Mouse (Mus musculus) midbrain, embryonic 10.5 days (tissue): ENCODE data around the gene Pafah1b3. TPM values are rescaled to one million over a fixed set of nuclear protein-coding genes. Genes with fewer than 3 reads are reported as not detected.
"Not testable (repeated sequence)": the region's sequence is repeated elsewhere in the genome, so short reads cannot be mapped to it uniquely, and the experiment has no call there.

Experiments used
- DNase-seq: peaks from one replicate; pipeline ENCODE4 v3.0.0-alpha.2; 2017; ENCODE audit warnings: low spot score
- H3K27ac ChIP-seq: fragments of 300-500 bp; sonication (generic); replicated peaks from 2 replicates; pipeline ENCODE4 v1.5.1; 2016; ENCODE audit warnings: mild to moderate bottlenecking
- H3K27me3 ChIP-seq: fragments of 300-500 bp; sonication (generic); 2 replicates; pipeline ENCODE4 v1.6.1; 2016; ENCODE audit warnings: low read depth, mild to moderate bottlenecking; ENCODE audit not compliant: poor library complexity, severe bottlenecking
- H3K36me3 ChIP-seq: fragments of 300-500 bp; sonication (generic); 2 replicates; pipeline ENCODE4 v1.6.1; 2016; ENCODE audit warnings: mild to moderate bottlenecking, moderate library complexity
- H3K4me1 ChIP-seq: fragments of 300-500 bp; sonication (generic); 2 replicates; pipeline ENCODE4 v1.6.1; 2016
- H3K4me3 ChIP-seq: fragments of 300-500 bp; sonication (generic); 2 replicates; pipeline ENCODE4 v1.5.1; 2016; ENCODE audit warnings: mild to moderate bottlenecking, moderate library complexity
- H3K9me3 ChIP-seq: fragments of 300-500 bp; sonication (generic); replicated peaks from 2 replicates; pipeline ENCODE4 v1.6.1; 2016; ENCODE audit warnings: mild to moderate bottlenecking
- WGBS: fragments of 180-500 bp; shearing (Covaris S2); methylation state at CpG from one replicate; pipeline ENCODE4 v1.1.7; 2016; 5-methylcytosine and 5-hydroxymethylcytosine counted together
- polyA plus RNA-seq: library from polyadenylated mRNA; unstranded; fragments of >200 nt; fragmentation: Nextera tagmentation; extraction: Ambion mirVana; gene quantifications from 2 replicates; pipeline ENCODE4 v1.2.1, GENCODE M21; 2016

Pafah1b3 gene
- 293 and 325 TPM in 2 replicates for polyA plus RNA-seq

DNA sequence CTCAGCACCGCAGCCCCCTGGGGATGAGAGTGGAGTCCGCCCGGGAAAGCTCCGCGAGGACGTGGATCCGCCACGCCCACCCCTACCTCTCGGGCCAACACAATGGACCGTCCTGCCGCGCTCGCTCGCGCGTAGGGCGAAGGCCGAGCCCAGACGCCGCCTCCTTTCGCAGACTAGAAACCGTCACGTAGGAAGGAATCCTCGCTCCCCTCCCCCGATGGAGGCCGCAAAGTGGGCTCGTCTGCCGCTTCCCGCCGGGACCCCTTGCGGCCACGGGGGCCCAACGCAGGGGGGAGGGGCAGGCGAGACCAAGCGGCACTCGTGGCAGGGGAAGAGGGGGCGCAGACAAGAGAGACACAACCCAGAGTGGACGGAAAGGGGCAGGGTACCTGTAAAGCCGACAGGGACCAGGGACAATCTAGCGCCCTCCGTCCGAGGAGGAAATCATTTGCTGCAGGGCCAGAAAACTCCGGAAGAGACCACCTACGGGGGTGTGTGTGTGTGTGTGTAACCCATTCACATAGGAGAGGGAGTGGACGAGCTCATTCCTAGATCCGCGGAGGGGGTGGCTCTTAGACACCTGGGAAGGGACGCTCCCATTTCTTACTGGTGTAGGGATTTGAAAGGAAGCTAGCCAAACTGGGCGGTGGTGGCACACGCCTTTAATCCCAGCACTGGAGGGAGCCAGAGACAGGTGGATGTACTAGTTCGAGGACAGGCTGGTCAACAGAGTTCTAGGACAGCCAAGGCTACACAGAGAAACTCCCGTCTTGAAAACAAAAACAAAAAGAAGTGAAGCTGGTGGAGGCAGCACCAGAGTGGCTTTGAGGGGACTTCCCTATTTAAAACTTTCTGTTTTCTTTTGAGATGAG, at the start of gene Pafah1b3:
TSS of gene Pafah1b3 (minus strand) at position 533 of the 872 bp plus-strand sequence.
- peak; percentile 92 for DNase-seq
- H3K9me3 ChIP-seq, result no peaks in the 10 kb centered on the region
- H3K27me3 ChIP-seq, result peaks cover 1% of the 10 kb centered on the region
- under 1% methylated on average over 52 of the region's 52 CpGs for WGBS
- H3K36me3 ChIP-seq, result peaks cover 36% of the 10 kb centered on the region
- peaks cover 44% of the 10 kb centered on the region for H3K4me1 ChIP-seq
- H3K4me3 ChIP-seq, result peak within 1 kb of the TSS; percentile 92
- peak within 1 kb of the TSS; percentile 99 for H3K27ac ChIP-seq

DNA sequence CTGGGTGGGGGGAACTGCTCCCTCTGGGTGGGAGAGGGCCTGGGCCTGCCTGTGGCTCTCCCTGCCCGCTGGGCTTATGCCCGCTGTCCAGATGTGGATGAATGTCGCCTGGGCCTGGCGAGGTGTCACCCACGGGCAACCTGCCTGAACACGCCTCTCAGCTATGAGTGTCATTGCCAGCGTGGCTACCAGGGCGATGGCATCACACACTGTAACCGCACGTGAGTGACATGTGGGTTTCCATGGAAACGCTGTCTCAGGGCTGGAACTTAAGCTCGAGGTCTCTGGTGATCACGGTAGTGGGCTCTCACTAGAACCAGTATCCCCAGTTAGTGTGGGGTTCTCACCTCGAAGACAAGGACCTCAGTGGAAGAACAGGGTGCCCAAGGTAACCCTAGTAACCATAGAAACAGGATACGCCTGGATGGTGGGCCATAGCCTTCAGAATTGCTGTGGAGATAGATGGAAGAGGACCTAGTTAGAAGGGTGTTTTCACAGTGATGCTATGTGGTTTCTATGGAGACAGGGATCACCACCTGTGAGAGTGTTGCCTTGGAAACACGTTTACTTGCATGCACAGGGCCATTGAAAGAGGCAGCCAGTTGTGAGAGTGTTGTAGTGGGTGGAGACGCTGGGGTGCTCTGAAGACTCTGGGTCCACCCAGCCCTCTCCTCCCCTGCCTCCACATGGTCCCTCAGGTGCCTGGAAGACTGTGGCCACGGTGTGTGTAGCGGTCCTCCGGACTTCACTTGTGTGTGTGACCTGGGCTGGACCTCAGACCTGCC, 43.4 kb upstream of the Pafah1b3 start:
- 84% methylated on average over 20 of the region's 20 CpGs for WGBS
- Histone ChIP-seq H3K36me3 (peaks cover 82% of the 10 kb centered on the region), H3K27ac (no peak overlapping the region; the same call in 1 of the 2 replicates), H3K9me3 (no peaks in the 10 kb centered on the region), H3K4me3 (no peak overlapping the region), H3K27me3 (no peaks in the 10 kb centered on the region), H3K4me1 (peaks cover 10% of the 10 kb centered on the region)
- no peak for DNase-seq

DNA sequence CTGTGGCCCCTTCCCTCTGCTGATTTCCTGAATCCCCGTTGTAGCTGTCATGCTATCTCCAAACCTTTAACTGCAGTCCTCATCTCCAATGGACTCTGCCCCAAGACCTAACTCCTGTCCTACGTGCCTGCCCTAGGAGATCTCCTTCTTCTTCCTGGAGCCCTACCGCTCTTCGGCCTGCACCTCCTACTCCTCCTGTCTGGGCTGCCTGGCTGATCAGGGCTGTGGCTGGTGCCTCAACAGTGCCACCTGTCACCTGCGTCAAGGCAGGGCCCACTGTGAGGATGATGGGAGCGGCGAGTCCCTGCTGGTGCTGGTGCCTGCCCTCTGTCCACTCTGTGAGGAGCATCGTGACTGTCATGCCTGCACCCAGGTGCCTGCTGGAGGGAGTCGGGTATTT, 41.5 kb upstream of the Pafah1b3 start:
- Histone ChIP-seq H3K9me3 (no peaks in the 10 kb centered on the region), H3K4me1 (peaks cover 10% of the 10 kb centered on the region), H3K27me3 (no peaks in the 10 kb centered on the region), H3K27ac (no peak overlapping the region), H3K4me3 (no peak overlapping the region), H3K36me3 (peaks cover 89% of the 10 kb centered on the region)
- 92% methylated on average over 9 of the region's 9 CpGs for WGBS
- DNase-seq, result no peak

DNA sequence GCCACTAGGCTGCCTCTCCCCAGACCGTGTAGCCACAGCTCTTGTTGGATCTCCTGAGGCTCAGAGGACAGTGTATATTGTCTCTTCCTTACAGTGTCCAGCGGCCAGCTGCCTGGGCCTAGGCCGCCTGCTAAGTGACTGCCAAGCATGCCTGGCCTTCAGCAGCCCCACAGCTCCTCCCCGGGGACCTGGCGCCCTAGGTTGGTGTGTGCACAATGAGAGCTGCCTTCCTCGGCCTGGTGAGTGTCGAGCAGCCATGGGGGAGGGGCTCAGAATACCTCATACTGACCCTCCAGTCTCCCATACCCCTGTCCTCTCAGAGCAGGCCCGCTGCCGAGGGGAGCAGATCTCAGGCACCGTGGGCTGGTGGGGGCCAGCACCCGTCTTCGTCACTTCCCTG, 36.7 kb upstream of the Pafah1b3 start:
- Histone ChIP-seq H3K9me3 (no peaks in the 10 kb centered on the region), H3K4me1 (no peaks in the 10 kb centered on the region), H3K27ac (no peak overlapping the region), H3K27me3 (no peaks in the 10 kb centered on the region), H3K36me3 (peaks cover 87% of the 10 kb centered on the region), H3K4me3 (no peak overlapping the region)
- DNase-seq, result no peak
- 85% methylated on average over 12 of the region's 12 CpGs for WGBS

DNA sequence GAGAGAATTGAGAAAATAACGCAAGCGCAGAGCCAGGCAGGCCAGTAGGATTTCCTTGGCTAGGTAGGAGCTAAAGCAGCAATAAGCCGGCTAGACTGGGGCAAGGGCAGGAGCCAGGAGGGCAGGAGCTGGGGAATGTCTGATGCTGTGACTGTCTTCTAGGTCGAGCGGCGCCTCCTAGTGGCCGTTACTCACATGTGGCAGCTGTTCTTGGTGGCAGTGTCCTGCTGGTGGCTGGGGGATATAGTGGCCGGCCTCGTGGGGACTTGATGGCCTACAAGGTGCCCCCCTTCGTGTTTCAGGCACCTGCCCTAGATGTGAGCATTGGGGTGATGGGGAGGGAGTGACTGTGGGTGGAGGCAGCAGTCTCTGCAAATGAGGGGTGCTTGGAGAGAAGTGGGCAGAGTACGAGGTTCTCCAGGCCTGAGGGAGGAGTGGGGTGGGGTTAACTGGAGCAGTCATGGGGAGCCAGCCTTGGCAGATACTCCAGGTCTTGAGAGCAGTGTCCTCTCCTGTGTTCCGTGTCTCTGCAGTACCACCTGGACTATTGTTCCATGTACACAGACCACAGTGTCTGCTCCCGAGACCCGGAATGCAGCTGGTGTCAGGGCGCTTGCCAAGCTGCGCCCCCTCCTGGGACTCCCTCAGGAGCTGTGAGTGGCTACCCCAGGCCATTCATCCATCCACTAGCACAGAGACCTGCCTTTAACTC, 36.0 kb upstream of the Pafah1b3 start:
- Histone ChIP-seq H3K4me1 (no peaks in the 10 kb centered on the region), H3K36me3 (peaks cover 85% of the 10 kb centered on the region)

DNA sequence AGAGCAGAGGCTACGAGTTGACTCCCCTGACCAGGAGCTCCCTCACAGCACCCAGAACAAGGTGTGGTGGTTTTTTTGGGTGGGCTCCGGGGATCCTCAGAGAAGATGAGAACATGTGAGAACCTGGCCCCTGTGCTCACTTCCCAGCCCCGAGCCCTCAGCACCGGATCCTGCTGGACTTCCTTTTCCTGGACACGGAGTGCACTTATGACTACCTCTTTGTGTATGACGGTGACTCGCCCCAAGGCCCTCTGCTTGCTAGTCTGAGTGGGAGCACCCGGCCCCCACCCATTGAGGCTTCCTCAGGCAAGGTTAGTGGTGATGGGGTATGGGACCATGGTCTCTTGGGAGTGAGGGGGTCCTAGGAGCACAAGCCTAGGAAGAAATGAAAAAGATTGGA, 28.4 kb upstream of the Pafah1b3 start:
- 91% methylated on average over 8 of the region's 8 CpGs for WGBS
- no peaks in the 10 kb centered on the region for H3K9me3 ChIP-seq
- no peak overlapping the region for H3K4me3 ChIP-seq
- H3K27ac ChIP-seq, result no peak overlapping the region
- H3K27me3 ChIP-seq, result no peaks in the 10 kb centered on the region
- peaks cover 15% of the 10 kb centered on the region for H3K4me1 ChIP-seq
- peaks cover 56% of the 10 kb centered on the region for H3K36me3 ChIP-seq
- no peak for DNase-seq

More for the DNA sequence above, 36.0 kb upstream of the Pafah1b3 start:
- Histone ChIP-seq H3K27me3 (no peaks in the 10 kb centered on the region), H3K4me3 (no peak overlapping the region), H3K9me3 (no peaks in the 10 kb centered on the region), H3K27ac (no peak overlapping the region; the same call in 1 of the 2 replicates)
- 43% methylated on average over 16 of the region's 16 CpGs for WGBS
- DNase-seq, result peak; percentile 76

DNA sequence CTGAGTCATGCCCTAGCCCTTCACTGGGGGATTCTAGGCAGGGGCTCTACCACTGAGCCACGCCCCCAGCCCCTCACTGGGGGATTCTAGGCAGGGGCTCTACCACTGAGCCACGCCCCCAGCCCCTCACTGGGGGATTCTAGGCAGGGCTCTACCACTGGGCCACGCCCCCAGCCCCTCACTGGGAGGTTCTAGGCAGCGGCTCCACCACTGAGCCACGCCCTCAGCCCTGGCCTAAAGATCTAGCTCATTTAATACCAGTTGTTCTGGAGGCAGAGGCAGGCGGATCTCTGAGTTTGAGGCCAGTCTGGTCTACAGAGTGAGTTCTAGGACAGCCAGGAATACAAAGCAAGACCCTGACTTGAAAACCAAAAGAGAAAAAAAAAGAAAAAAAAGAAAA, 27.6 kb upstream of the Pafah1b3 start:
- not testable (repeated sequence) for H3K4me3 ChIP-seq, H3K9me3 ChIP-seq, H3K27me3 ChIP-seq, H3K27ac ChIP-seq, DNase-seq
- Histone ChIP-seq H3K36me3 (peaks cover 48% of the 10 kb centered on the region), H3K4me1 (peaks cover 18% of the 10 kb centered on the region)
- 93% methylated on average over 6 of the region's 6 CpGs for WGBS

DNA sequence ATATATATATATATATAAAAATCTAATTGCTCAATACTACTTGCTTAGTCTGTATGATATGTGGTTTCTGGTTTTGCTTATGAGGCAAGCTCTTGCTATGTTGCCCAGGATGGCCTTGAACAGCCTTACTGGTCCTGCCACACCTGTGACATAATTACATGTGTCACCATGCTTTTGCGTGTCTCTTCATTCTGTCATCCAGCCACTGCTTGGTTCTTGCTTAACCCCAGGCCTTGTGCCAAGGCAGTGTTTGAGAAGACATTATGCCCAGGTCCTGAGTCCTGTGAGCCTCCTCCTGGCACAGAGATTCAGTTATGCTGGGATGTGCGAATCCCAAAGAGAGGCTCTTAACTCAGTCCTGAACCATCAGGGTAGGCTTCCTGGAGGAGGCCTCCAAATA, 25.4 kb upstream of the Pafah1b3 start:
- Histone ChIP-seq H3K27ac (no peak overlapping the region), H3K4me1 (peaks cover 25% of the 10 kb centered on the region), H3K4me3 (no peak overlapping the region), H3K27me3 (no peaks in the 10 kb centered on the region), H3K9me3 (no peaks in the 10 kb centered on the region), H3K36me3 (peaks cover 40% of the 10 kb centered on the region)
- 95% methylated on average over 2 of the region's 2 CpGs for WGBS
- no peak for DNase-seq

DNA sequence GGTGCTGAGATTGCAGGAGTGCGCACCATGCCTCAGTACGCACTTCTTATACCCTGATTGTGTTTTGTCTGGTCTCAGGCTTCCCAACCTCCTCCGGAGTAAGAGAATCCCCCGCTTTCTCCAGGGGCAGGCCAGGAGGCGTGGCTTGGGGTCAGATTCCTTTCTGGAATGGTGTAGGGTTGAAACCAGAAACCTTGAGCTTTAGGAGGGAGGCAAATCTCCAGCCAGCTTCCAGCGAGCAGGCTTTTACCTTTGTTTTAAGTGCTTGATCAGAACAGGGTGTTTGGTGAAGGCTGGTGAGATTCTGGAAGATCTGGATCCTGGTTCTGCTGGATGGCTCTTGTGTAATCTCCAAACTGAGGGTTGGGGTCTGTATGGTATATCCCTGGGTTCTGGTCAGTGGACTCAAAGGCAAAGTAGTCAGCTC, 24.3 kb upstream of the Pafah1b3 start:
- 3% methylated on average over 6 of the region's 6 CpGs for WGBS
- H3K27me3 ChIP-seq, result no peaks in the 10 kb centered on the region
- peaks cover 31% of the 10 kb centered on the region for H3K36me3 ChIP-seq
- peak overlapping the region; percentile 80 for H3K27ac ChIP-seq
- H3K4me3 ChIP-seq, result peak overlapping the region; percentile 30
- peaks cover 36% of the 10 kb centered on the region for H3K4me1 ChIP-seq
- DNase-seq, result peak; percentile 75
- H3K9me3 ChIP-seq, result no peaks in the 10 kb centered on the region

DNA sequence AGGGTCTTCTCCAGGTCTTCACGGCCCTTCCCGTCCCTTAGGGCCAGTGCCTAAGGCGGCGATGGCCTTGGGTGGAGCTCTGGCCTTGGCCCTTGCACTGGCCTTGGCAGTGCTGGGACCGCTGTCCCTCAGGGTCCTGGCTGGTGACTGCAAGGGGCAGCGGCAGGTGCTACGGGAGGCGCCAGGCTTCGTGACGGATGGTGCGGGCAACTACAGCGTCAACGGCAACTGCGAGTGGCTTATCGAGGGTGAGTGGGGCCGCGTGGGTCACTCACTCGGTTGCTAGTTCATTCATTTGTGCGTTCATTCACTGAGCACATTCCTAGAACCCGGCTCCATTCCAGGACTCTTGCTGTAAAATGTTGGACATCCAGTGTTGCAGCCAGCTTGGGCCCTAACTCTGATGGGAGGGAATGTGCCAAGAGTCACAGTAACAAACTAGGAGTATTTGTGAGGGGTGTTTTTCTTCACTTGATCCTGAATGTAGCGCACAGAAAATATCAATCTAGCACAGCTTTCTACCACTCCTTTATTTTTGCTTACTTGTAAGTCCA, 19.7 kb upstream of the Pafah1b3 start:
- peaks cover 12% of the 10 kb centered on the region for H3K36me3 ChIP-seq
- H3K9me3 ChIP-seq, result no peaks in the 10 kb centered on the region
- peaks cover 54% of the 10 kb centered on the region for H3K4me1 ChIP-seq
- H3K4me3 ChIP-seq, result peak overlapping the region; percentile 84
- peaks cover 35% of the 10 kb centered on the region for H3K27me3 ChIP-seq
- no peak for DNase-seq
- WGBS, result 20% methylated on average over 21 of the region's 21 CpGs
- peak overlapping the region; percentile 90 for H3K27ac ChIP-seq

DNA sequence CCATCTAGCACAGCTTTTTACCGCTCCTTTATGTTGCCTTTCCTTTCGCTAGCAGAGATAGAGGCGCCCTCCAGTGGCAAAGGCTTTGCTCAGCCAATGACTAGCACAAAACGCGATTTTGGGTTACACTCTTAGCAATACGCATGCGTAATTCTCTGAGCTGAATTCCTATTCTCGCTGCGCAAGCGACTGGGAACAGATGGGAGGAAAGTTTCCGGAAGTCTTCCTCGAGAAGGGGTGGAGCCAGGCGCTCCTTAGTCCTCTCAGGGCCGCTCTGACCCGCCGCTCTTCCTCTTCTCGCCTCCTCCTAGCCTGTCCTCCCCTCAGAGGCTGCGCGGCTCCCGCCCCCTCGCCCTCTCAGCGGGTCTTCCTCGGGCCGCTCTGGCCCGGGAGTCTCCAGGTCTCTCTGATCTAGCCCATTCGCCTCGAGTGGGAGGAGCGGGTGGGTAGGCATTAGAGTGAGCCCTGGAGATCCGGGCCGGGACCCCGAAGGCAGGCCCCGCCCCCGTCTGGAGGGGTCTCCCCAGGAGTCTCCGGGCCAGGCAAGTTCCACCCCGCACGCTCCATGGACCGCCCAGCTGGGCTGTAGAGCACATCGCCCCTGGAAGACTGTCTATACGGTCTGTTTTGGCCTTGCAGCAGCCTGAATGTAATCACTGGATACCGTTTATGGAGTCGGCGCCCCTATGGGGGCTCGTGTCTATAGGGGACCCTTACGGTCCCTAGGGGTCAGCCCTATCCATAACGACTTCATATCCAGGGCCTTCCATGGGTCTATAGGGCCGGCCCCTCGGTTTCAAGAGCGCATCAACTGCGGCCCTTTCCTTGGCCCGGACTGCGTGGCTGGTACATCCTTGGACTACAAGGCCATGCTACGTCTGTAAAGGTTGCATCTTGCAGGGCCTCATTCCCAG, 19.0 kb upstream of the Pafah1b3 start, which contains the start of gene Megf8:
TSS of gene Megf8 (plus strand) at position 633 of the 914 bp plus-strand sequence.
- Histone ChIP-seq H3K9me3 (no peaks in the 10 kb centered on the region), H3K27me3 (peaks cover 42% of the 10 kb centered on the region), H3K4me3 (peak within 1 kb of the TSS; percentile 84), H3K36me3 (peaks cover 12% of the 10 kb centered on the region), H3K4me1 (peaks cover 46% of the 10 kb centered on the region), H3K27ac (peak within 1 kb of the TSS; percentile 90)
- DNase-seq, result peak; percentile 97
- under 1% methylated on average over 52 of the region's 52 CpGs for WGBS
